Mouse (Mus musculus) cerebellum, adult 2 months (tissue): ENCODE results near the gene Snx3.

Source experiments
- CTCF ChIP-seq: fragments of 200-500 bp; IDR thresholded peaks from 2 replicates; pipeline ENCODE4 v1.5.1; 2011; ENCODE audit warnings: low read depth, mild to moderate bottlenecking, control low read depth, low read length, moderate library complexity, borderline replicate concordance; ENCODE audit not compliant: insufficient read depth
- POLR2A ChIP-seq: fragments of 200-500 bp; IDR thresholded peaks from 2 replicates; pipeline ENCODE4 v1.6.1; 2011; ENCODE audit warnings: low read length, control low read depth, borderline replicate concordance; ENCODE audit not compliant: insufficient read depth

GRCm38 (mm10) chr10:42522912-42523311, 21.1 kb downstream of the Snx3 start:
- TF ChIP-seq CTCF (no peak), POLR2A (no peak)
